Comparison of ENCODE assay signal across 28 mouse cellular contexts in the genomic region with DNA sequence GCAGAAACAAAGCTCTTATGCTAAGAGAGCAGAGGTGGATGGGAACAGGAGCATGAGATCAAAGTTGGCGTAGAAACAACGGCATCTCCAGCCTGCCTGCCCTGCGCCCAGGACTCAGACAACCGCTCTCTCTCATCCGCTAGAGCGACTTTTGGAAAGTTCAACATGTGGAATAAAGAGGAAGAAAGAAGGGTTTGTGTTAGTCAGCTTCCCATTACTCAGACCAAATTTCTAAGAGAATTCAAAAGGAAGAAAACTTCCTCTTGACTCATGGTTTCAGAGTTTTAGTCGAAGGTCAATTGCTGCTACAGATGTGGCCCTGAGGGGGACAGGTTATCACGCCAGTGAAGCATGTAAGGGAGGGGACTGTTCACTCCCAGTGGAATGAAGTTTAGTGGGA. TPM values are rescaled to one million over a fixed set of nuclear protein-coding genes. Genes with fewer than 3 reads are reported as not detected.
A peak's percentile ranks its signal among the peaks of the same experiment; 100 is the strongest.
DNase-seq lines count a peak whose midpoint lies in the region; TF ChIP-seq lines count a peak whose summit lies in the region.
"Had no signal": no experiment of that assay in that cellular context is flagged by ENCODE, and none has a peak within 500 bp of the region (broad histone marks: within the 10 kb centered on the region; RNA-seq: fewer than 3 reads in every experiment).

No protein-coding gene starts in this region.

- WGBS in thymus, adult 2 months = 85% methylated on average over 8 of the region's 8 CpGs

- no peak overlapping the region for H3K4me3 ChIP-seq in thymus, adult 2 months (ENCODE audit: control insufficient read depth, insufficient read depth, low read length)
- H3K4me3 ChIP-seq: embryonic facial prominence, embryonic 12.5 days; embryonic facial prominence, embryonic 15.5 days; forebrain, embryonic 12.5 days; forebrain, embryonic 15.5 days; heart, embryonic 12.5 days; heart, embryonic 15.5 days; hindbrain, embryonic 10.5 days; hindbrain, embryonic 13.5 days; intestine, embryonic 15.5 days had no signal

- peak overlapping the region; percentile 80 for H3K27ac ChIP-seq in thymus, adult 2 months (ENCODE audit: control insufficient read depth, insufficient read depth, low read length)
- H3K27ac ChIP-seq: embryonic facial prominence, embryonic 12.5 days; embryonic facial prominence, embryonic 15.5 days; forebrain, embryonic 12.5 days; forebrain, embryonic 15.5 days; heart, embryonic 15.5 days; hindbrain, embryonic 10.5 days; hindbrain, embryonic 13.5 days; intestine, embryonic 15.5 days had no signal

- DNase-seq in adrenal gland, adult (ENCODE audit: inconsistent age in 2 of 2, low spot score in 1 of 2) = peak; percentile 10 to 52
- no peak for DNase-seq in adrenal gland, adult 18-20 months (ENCODE audit: low spot score in 2 of 2)
- DNase-seq in thymus, adult 2 months = no peak
- no peak for DNase-seq in thymus, postnatal 0 days (ENCODE audit: low spot score)
- peak; percentile 40 for DNase-seq in adrenal gland, postnatal 14 days
- DNase-seq in cerebellum, postnatal 14 days = no peak
- no peak for DNase-seq in MN1 (ENCODE audit: low spot score)
- DNase-seq in lung, postnatal 14 days = no peak
- DNase-seq: heart, adult 11 months had no signal

- TF ChIP-seq CTCF in thymus, adult 2 months (IDR thresholded peaks at IDR 0.05; ENCODE audit: borderline replicate concordance, control insufficient read depth, extremely low read depth, insufficient read depth, low read length, poor library complexity) = no peak

- no peaks in the 10 kb centered on the region for H3K27me3 ChIP-seq in thymus, adult 2 months (ENCODE audit: control insufficient read depth, insufficient read depth, low read length)
- H3K27me3 ChIP-seq: embryonic facial prominence, embryonic 12.5 days; embryonic facial prominence, embryonic 15.5 days; forebrain, embryonic 12.5 days; forebrain, embryonic 15.5 days; heart, embryonic 15.5 days; hindbrain, embryonic 13.5 days; intestine, embryonic 15.5 days had no signal

- H3K4me1 ChIP-seq in thymus, adult 2 months (replicated peaks; ENCODE audit: control insufficient read depth, insufficient read depth, low read length) = peaks cover 27% of the 10 kb centered on the region
- H3K4me1 ChIP-seq: embryonic facial prominence, embryonic 12.5 days; embryonic facial prominence, embryonic 15.5 days; forebrain, embryonic 12.5 days; forebrain, embryonic 15.5 days; heart, embryonic 12.5 days; heart, embryonic 15.5 days; hindbrain, embryonic 13.5 days; intestine, embryonic 15.5 days had no signal

- peaks cover 34% of the 10 kb centered on the region for H3K36me3 ChIP-seq in thymus, adult 2 months (ENCODE audit: control insufficient read depth, insufficient read depth, low read length)
- H3K36me3 ChIP-seq: embryonic facial prominence, embryonic 12.5 days; embryonic facial prominence, embryonic 15.5 days; forebrain, embryonic 12.5 days; forebrain, embryonic 15.5 days; heart, embryonic 12.5 days; heart, embryonic 15.5 days; hindbrain, embryonic 10.5 days; hindbrain, embryonic 13.5 days; intestine, embryonic 15.5 days had no signal

- no peak for TF ChIP-seq POLR2A in thymus, adult 2 months (IDR thresholded peaks at IDR 0.05; ENCODE audit: control insufficient read depth, extremely low read depth, insufficient read depth, low read length, poor library complexity)

RNA-seq across cellular contexts. Expression of a gene that starts 39.5 kb away (rescaled TPM):
- under 1 TPM; 0.40 to 0.93 TPM for total RNA-seq in adrenal gland, adult 18-20 months (2021)
- 24.0 and 33.0 TPM in 2 replicates for polyA plus RNA-seq in thymus, adult 2 months (2012; rRNA removed)
- polyA plus RNA-seq in thymus, postnatal 0 days (2015; fragmentation: Nextera tagmentation; extraction: Ambion mirVana) = 20.7 and 24.0 TPM in 2 replicates
- total RNA-seq in adrenal gland, postnatal 14 days (2021) = 0.11 TPM in 1 of 2 replicates, not detected in the other
- total RNA-seq: gastrocnemius, adult 18-20 months; gastrocnemius, postnatal 10 days; heart, adult 8-10 months; heart, postnatal 36 days had no signal
- polyA plus RNA-seq: CD4-positive, CD25-positive, alpha-beta regulatory T cell, adult 4 months; hindbrain, embryonic 10.5 days had no signal

RNA-seq across cellular contexts. Expression of a gene that starts 46.6 kb away (rescaled TPM):
- total RNA-seq in adrenal gland, adult 18-20 months (2021) = not detected
- polyA plus RNA-seq in thymus, adult 2 months (2012; rRNA removed) = 3.3 and 3.7 TPM in 2 replicates
- 3.4 and 4.6 TPM in 2 replicates for polyA plus RNA-seq in thymus, postnatal 0 days (2015; fragmentation: Nextera tagmentation; extraction: Ambion mirVana)
- 0.23 TPM in 1 of 2 replicates, not detected in the other for total RNA-seq in adrenal gland, postnatal 14 days (2021)
- total RNA-seq: common myeloid progenitor, adult 5-6 weeks; gastrocnemius, adult 18-20 months; gastrocnemius, postnatal 10 days; gastrocnemius, postnatal 36 days; heart, adult 8-10 months; heart, postnatal 36 days; MEL had no signal
- polyA plus RNA-seq: CD4-positive, CD25-positive, alpha-beta regulatory T cell, adult 4 months; embryonic facial prominence, embryonic 12.5 days; embryonic facial prominence, embryonic 15.5 days; heart, embryonic 12.5 days; hindbrain, embryonic 10.5 days; hindbrain, embryonic 13.5 days; intestine, embryonic 15.5 days; Patski had no signal

RNA-seq across cellular contexts. Expression of a gene that starts 59.1 kb away (rescaled TPM):
- 10 to 100 TPM in 1 of 2 experiments, 1 to 10 TPM in 1; 8.0 to 10.7 TPM for total RNA-seq in adrenal gland, adult 18-20 months (2021)
- 0.18 and 0.23 TPM in 2 replicates for polyA plus RNA-seq in thymus, adult 2 months (2012; rRNA removed)
- polyA plus RNA-seq in thymus, postnatal 0 days (2015; fragmentation: Nextera tagmentation; extraction: Ambion mirVana) = 0.31 and 0.33 TPM in 2 replicates
- total RNA-seq in adrenal gland, postnatal 14 days (2021) = 11.0 and 12.2 TPM in 2 replicates
- total RNA-seq: common myeloid progenitor, adult 5-6 weeks; gastrocnemius, adult 18-20 months; gastrocnemius, postnatal 36 days; MEL had no signal
- polyA plus RNA-seq: C2C12; CD4-positive, CD25-positive, alpha-beta regulatory T cell, adult 4 months; Patski had no signal

Comparison
In these comparisons a context has a peak if more than half of its experiments do, and no peak if none do; other contexts are left out.
1. DNase-seq: peak in adrenal gland, adult (2 of 2) and adrenal gland, postnatal 14 days (single experiment); none in adrenal gland, adult 18-20 months (0 of 2), thymus, adult 2 months (single experiment), thymus, postnatal 0 days (single experiment), cerebellum, postnatal 14 days (0 of 2), MN1 (single experiment) and lung, postnatal 14 days (single experiment).